Mouse (Mus musculus) spleen, postnatal 10 days (tissue): ENCODE data around the gene Ppfia3.
"Not testable (repeated sequence)": the region's sequence is repeated elsewhere in the genome, so short reads cannot be mapped to it uniquely, and the experiment has no call there.

ENCODE experiments used
- DNase-seq, 2 experiments: peaks; one replicate each; pipeline ENCODE4 v3.0.0; 2021 to 2022; ENCODE audit warnings: low spot score in 2 of 2

Ppfia3 gene

DNA sequence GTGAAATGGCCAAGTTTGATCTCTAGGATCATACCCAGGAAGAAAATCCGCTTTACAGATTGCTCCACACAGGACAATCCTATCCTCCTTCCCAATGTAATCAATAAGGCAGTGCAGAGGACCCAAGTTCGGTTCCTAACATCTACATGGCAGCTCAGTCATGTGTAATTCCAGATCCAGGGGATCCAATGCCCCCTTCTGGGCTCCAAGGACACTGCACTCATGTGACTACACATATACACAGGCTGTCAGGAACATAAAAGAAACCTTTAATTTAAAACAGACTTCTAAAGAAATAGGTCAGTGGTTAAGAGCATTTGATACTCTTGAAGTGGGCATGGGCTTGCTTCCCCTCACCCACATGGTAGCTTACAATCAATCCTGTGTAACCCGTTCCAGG lies 19.3 kb upstream of the Ppfia3 start:
- DNase-seq = no peak

GRCm38 (mm10) chr7:45376057-45376456 lies 9.2 kb upstream of the Ppfia3 start:
- DNase-seq = no peak

- DNase-seq = no peak
These were observed 7.8 kb upstream of the Ppfia3 start for GRCm38 (mm10) chr7:45374620-45375019.

- no peak for DNase-seq
These were observed 5.6 kb upstream of the Ppfia3 start for GRCm38 (mm10) chr7:45372371-45372770.

- peak; percentile 75 to 94 for DNase-seq
These were observed 3.9 kb upstream of the Ppfia3 start, which contains the start of gene Lin7b for GRCm38 (mm10) chr7:45370475-45371311. Lin7b (minus strand) TSS chr7:45370583.

- DNase-seq = peak in 1 of 2 experiments; percentile 11
These were observed 3.1 kb upstream of the Ppfia3 start for GRCm38 (mm10) chr7:45369836-45370474.

- DNase-seq = no peak
These were observed 2.4 kb upstream of the Ppfia3 start for GRCm38 (mm10) chr7:45369022-45369745.

DNA sequence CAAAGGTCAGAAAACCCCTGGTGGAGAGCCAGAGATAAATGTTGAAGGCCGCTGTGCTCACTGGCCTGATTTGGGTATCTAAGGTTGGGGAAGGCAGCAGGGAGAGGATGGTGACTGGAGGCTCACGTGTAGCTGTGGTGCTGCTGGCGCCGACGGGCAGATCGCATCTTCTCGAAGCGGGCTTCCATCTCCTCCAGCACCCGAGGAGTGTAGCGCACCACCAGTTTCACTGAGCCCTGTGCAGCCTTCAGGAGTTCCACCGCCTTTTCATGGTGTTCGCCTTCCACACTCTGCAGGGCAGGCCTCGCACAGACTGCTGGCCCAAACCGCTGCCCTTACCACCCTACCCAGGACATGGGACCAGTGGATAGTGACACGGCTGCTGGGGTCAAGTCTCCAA lies 1.4 kb upstream of the Ppfia3 start:
- DNase-seq = no peak

DNA sequence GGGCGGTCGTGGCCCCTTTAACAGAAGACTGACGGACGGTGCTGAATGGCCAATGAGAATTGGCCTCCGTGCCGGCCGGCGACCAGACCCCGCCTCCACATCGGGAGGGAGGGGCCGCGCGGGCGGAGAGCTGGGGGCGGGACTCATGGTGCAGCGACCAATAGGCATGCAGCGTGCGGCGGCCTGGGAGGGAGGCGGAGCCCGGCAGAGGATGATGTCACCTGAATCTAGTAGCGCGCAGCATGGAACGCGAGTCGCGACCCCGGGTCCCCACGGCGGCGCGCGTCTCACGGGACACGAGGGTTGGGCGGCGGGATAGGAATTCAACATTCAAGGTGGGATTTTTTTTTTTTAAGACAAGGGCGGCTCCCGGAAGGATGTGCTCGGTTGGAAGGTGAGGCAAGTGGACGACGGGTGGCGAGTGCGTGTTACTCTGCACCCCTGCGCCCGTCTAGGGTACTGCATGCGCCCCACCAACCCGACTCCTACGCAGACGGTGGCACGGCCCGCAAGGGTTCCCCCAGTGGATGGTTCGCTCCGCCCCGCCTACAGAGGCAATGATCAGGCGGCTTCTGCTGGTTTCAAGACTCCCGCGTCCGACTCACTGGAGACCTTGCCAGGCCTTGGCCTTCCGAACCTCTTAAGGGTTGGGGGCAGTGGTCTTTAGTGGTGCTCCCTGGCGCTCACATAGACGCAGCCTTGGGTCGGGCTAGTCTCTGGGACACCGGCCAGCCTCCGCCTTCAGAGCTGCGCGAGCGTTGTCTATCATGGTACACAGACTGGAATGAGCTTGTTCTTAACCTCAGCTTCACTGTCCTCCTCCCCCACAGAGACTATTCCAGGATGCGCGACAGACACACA lies 431 bp upstream of the Ppfia3 start:
- peak; percentile 94 to 96 for DNase-seq

DNA sequence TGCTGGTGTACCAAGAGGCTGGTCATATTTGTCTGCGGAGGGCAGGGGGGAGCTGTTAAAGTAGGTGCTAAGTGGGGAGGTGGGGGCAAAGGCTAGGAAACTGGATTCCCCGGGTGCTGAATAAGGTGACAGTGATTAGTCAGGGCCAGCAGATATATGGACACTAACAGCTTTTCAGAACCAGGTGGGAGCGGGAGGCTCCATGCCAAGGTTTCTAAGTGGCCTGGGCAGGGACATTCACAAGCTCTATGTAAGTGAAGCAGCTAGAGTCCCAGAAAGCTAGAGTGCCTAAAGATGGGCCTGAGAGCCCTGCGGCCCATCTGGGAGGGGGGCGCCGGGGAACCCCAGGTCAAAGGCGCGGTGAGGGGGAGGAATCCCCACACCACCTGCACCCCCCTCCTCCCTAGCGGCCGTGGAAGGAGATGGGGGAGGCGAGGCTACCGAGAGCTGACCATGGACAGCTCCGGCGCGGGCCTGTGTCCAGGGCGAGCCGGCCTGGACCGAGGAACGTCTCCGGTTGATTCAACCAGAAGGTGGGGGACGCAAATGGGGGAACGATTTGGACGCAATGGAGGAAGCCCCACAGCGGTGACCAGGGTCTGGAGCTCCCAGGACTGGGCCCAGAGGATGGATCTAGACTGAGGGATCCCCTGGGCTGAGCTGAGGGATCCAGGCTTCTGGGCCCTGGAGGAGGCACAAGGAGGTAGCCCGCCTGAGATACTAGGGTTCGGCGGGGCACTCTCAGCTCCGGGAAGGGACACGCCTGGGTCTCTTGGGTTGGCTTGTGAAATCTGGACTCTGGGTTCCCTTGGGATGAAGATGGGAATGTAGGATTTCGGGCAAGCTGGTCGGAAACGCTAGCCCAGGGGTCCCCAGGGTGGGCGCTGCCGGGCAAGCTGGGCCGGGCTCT lies 822 bp downstream of the Ppfia3 start:
- DNase-seq = no peak

DNA sequence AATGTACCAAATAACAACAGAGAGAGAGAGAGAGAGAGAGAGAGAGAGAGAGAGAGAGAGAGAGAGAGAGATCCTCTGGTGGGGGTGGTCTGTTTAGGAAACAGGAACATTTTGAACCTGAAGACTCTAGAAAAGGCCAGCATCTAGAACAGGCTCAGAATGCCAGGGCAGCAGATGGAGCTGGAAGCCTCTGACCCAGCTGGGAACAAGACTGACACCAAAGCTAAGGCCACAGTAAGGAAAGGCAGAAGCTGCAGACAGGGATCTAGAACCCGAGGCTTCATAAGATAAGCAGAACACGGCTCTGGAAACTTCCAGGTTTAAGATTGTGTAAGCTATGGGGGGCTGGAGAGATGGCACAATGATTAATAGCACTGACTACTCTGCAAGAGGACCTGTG lies 2.8 kb downstream of the Ppfia3 start:
- DNase-seq = no peak

DNA sequence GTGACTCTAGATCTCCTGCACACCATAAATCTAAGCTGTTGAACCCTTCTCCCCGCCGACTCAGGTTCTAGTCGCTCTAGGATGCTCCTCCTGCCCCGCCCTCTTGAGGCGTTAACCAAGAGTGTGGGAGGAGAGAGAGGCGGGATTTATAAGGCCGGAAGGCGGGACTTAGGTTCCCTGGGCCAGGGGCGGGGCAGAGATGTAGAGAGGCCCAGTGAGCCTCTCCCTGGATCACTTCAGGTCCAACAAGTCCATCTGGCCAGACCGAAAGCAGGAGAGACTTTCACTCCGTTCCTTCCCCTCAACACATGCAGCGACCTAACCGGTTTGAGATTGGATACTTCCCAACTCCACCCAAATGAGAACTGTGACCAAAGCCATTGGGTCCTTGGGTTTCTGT lies 4.0 kb downstream of the Ppfia3 start:
- peak in 1 of 2 experiments; percentile 67 for DNase-seq

- peak; percentile 40 to 81 for DNase-seq
These were observed 5.5 kb downstream of the Ppfia3 start for GRCm38 (mm10) chr7:45361243-45361804.

GRCm38 (mm10) chr7:45360404-45361125 lies 6.3 kb downstream of the Ppfia3 start:
- no peak for DNase-seq

- not testable (repeated sequence) for DNase-seq
These were observed 7.7 kb downstream of the Ppfia3 start for GRCm38 (mm10) chr7:45359081-45359480.

- peak in 1 of 2 experiments; percentile 17 for DNase-seq
These were observed 10.7 kb downstream of the Ppfia3 start for GRCm38 (mm10) chr7:45356087-45356486.

GRCm38 (mm10) chr7:45355318-45356020 lies 11.3 kb downstream of the Ppfia3 start:
- DNase-seq = no peak

DNA sequence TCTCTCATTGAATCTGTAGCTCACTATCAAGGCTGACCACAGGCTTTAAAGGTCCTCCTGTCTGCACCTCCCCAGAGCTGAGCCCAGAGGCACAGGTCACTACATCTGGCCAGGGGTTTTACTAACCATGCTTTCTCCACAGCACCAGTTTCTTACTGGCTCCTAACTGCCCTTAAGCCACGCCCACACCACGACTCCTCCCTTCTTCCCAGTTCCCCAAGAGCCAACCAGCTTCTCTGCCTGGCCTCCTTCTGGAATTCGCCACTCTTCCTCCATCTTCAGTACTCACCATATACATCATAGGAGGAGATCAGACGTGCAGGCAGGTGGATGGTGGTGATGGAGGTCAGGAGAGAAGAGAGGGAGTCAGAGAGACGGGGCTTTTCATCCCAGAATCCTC lies 13.8 kb downstream of the Ppfia3 start:
- DNase-seq = no peak

DNA sequence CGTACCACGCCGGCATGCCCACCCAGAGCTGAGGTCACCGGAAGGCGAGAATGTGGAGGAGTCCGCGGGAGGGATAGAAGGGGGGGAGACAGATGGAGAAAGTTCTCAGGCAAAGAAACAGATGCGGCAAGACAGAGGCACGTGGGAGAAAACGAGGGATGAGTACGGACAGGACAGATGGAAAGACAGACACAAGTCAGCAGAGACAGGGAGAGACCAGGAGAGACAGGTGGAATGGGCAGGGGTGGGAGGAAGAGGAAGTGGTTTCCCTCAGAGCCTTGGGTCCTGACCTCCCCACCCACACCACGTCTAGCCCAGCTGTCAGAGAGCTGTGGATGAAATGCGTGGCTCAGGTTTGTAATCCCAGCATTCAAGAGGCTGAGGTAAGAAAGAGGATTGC lies 19.9 kb downstream of the Ppfia3 start:
- no peak for DNase-seq
